Mouse (Mus musculus): ENCODE results near the gene Fam187a. TPM values are rescaled to one million over a fixed set of nuclear protein-coding genes. Genes with fewer than 3 reads are reported as not detected.

Fam187a gene
- total RNA-seq (2021): under 1 TPM in 1 of 2 experiments, not detected in 1; 0.20 TPM

DNA sequence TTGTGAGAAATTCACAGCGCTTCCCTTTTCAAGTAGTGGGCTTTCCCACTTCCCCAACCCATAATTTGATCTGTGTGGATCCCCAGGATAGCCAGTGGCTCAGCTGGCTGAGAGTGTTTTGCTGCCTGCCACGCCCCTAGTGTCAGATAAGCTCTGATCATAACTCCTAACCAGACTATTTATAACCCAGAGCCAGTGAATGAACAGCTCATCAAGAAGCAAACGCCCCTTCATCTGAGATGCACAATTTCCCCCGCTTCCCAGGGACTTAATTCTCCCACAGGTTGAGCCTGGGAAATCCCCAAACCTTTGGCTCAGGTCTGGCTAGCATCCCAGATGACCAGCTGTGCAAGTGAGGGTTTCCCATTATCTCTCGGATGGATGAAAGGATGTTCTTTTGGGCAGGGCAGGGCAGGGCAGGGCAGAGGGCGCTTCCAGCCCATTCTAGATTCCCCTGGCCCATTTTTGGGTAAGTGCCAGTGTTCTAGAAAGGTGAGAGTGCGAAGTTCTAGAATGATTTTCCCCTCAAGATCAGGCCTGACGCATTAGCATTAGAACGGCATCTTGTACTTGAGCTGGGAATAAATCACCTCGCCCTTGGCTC lies at the start of gene Fam187a:
TSS of gene Fam187a (plus strand) at position 554 of the 604 bp plus-strand sequence.
- no peak for DNase-seq (ENCODE audit: low spot score in 2 of 2)
- intact Hi-C loops (cut with DNase I): loop anchor here (5.0 kb wide), 1 partner anchor 153 kb away; no protein-coding TSS in a partner anchor

GRCm38 (mm10) chr11:102835549-102835948 lies 49.4 kb upstream of the Fam187a start, which contains the start of gene Higd1b:
Higd1b (plus strand) TSS chr11:102835849.
- intact Hi-C loops (cut with DNase I): no loop called here
- DNase-seq (ENCODE audit: low spot score in 2 of 2): no peak

DNA sequence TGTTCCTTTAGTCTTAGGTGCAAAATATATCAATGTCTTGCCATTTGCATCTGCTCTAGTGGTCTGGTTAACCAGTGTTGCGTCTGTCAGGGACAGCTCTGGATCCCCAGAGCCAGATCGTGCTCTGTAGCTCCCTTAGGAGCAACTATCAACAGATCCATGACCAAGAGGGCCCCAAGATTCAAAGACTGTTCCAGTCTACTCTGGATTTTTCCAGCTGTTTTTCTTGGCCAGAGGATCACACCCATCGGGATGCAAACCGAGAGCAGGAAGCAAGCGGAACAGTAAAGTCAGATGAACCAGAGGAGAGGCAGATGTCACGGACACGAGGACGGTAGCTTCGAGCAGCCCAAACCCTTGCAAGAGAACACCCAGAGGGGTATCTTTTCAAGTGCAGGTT lies 48.8 kb upstream of the Fam187a start:
- intact Hi-C loops (cut with DNase I): no loop called here
- no peak for DNase-seq (ENCODE audit: low spot score in 2 of 2)

GRCm38 (mm10) chr11:102837385-102837784 lies 47.6 kb upstream of the Fam187a start:
- intact Hi-C loops (cut with DNase I): no loop called here
- no peak for DNase-seq (ENCODE audit: low spot score in 2 of 2)

GRCm38 (mm10) chr11:102838126-102838525 lies 46.8 kb upstream of the Fam187a start:
- intact Hi-C loops (cut with DNase I): no loop called here
- DNase-seq (ENCODE audit: low spot score in 2 of 2): no peak

GRCm38 (mm10) chr11:102838616-102839150 lies 46.3 kb upstream of the Fam187a start:
- intact Hi-C loops (cut with DNase I): no loop called here
- DNase-seq (ENCODE audit: low spot score in 2 of 2): no peak

DNA sequence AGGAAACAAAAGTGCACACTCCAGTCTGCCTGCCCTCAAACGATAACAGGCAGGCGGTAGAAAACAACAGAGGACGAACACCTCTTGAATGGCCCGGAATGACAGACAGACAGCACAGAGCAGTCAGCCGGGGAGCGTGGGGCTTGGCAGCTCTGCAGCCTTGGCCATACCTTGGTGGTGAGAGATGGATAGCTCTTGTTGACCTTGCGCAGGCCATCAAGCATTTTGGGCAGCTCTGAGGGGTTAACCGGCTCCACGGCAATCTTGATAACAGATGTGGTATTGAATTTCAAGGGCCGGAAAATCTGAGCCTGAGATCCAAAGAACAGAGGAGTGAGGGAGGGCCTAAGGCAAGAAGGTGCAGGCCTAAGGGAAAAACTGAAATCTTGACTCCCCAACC lies 39.0 kb upstream of the Fam187a start:
- DNase-seq (ENCODE audit: low spot score in 2 of 2): no peak
- intact Hi-C loops (cut with DNase I): no loop called here

DNA sequence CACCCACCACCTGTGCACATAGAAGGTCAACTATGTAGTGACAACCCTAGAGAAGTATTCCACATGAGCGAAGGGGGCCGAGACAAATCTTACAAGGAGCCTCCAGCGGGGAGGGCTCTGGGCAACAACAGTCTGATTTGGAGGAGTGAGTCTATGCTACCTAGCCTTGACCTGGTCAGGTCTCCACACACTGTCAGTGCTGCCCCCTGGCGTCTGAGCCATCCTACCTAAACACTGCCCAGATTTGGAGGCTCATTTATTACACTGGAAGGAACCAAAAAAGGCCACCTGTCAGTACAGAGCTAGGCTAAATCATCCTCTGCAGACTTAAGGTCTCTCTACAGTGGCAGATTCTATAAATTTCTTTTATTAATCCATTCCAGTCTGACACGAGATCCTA lies 33.1 kb upstream of the Fam187a start:
- DNase-seq (ENCODE audit: low spot score in 2 of 2): no peak
- intact Hi-C loops (cut with DNase I): no loop called here

DNA sequence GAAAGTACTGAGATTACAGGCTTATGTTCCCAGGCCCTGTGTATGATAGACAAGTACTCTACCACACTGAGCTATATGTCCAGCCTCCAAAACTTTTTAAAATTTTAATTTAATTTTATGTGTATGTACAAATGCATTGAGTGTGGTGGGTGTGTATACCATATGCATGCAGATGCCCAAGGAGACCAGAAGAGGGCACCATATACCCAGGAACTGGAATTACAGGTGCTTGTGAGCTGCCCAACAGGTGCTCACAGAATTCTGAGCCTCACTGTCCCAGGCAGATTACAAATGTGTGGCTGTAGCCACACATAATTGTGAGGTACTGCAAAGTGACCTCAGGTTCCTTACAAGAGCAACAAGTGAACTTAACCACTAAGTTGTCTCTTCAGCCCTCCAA lies 31.2 kb upstream of the Fam187a start:
- intact Hi-C loops (cut with DNase I): no loop called here
- no peak for DNase-seq (ENCODE audit: low spot score in 2 of 2)

DNA sequence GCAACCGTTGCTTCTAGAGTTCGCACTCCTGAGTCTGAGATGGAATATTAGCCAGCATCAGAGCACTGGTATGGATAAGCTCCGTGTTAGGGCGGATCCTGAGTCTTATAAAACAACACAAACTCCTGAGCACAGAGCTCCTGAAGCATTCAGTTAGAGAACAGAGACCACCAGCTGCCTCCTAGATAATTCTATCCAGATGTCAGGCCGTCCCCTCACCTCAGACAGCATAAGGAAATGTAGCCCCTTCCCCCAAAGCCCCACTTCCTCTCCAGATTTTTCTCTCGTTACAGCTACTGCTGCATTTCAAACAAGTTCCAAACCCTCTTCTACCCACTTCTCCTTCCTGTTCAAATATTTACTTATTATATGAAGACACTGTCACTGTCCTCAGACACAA lies 29.0 kb upstream of the Fam187a start:
- intact Hi-C loops (cut with DNase I): no loop called here
- DNase-seq (ENCODE audit: low spot score in 2 of 2): no peak

GRCm38 (mm10) chr11:102858951-102859350 lies 26.0 kb upstream of the Fam187a start:
- intact Hi-C loops (cut with DNase I): no loop called here
- no peak for DNase-seq (ENCODE audit: low spot score in 2 of 2)

DNA sequence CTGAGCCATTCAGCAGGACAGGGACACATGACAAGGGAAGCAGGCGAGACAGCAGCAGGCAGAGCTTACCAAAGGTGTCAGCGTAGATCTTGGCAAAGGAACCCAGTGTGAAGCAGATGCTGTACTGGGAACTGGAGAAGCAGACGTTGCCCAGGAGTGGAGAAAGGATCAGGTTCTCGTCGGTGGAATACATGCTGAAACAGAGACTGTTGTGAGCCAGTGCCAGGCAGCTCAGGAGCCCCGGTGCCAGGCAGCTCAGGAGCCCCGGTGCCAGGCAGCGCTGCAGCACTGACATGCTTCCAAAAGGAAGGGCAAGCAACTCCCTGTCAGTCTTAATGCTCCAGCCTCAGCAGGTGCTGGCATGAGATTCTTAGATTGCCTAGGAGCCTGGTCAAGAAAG lies 25.0 kb upstream of the Fam187a start:
- intact Hi-C loops (cut with DNase I): loop anchor here (5.0 kb wide), 1 partner anchor 123 kb away; no protein-coding TSS in a partner anchor
- DNase-seq (ENCODE audit: low spot score in 2 of 2): peak; percentile 34 to 56

- peak in 1 of 2 experiments; percentile 43 for DNase-seq (ENCODE audit: low spot score in 2 of 2)
- intact Hi-C loops (cut with DNase I): loop anchor here (2.0 to 5.0 kb wide), 2 partner anchors 89 to 127 kb away; no protein-coding TSS in a partner anchor
Measured at GRCm38 (mm10) chr11:102864272-102864671, 20.7 kb upstream of the Fam187a start.

GRCm38 (mm10) chr11:102874801-102875334 lies 10.1 kb upstream of the Fam187a start:
- DNase-seq (ENCODE audit: low spot score in 2 of 2): peak; percentile 59 to 70
- intact Hi-C loops (cut with DNase I): no loop called here

- intact Hi-C loops (cut with DNase I): no loop called here
- no peak for DNase-seq (ENCODE audit: low spot score in 2 of 2)
Measured at GRCm38 (mm10) chr11:102879558-102879957, 5.4 kb upstream of the Fam187a start.

DNA sequence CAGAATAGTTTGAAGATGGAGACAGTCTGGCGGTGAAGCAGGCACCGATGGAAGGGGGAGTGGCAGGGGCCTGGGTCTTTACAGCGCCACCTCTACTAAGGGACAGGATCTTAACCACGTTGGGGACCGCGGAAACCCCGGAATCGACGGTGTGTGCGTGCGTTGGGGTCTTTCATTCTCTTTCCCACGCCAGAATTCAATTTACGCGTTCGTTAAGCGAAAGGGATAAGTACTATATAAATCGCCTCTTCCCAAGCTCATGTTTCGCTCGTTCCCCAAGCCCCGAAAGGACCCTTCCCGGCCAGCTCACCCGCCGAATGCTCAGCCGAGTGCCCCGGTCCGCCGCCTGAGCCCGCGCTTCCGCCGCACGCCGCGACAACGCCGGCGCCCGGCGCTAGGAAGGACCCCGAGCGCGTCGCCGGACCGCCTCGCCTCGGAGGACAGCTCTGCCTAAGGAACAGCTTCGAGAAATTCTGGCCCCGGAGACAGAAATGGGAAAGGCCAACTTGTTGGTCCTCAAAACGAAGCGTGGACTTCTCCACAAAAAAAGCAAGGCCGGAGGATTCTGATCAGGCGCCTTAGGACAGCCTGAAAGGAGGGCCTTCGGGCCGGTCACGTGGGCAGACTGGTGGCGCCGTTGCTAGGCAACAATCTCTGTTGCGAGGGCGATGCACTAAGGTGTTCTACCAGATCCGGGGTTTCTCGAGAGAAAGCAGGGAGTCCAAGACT lies 4.2 kb upstream of the Fam187a start, which contains the start of the genes Eftud2 and Ccdc103:
TSS of gene Eftud2 (minus strand) at position 401 of the 729 bp plus-strand sequence.
TSS of gene Ccdc103 (plus strand) at position 620 of the 729 bp plus-strand sequence.
- intact Hi-C loops (cut with DNase I): loop anchor here (5.0 kb wide), 1 partner anchor 157 kb away; no protein-coding TSS in a partner anchor
- DNase-seq (ENCODE audit: low spot score in 2 of 2): peak; percentile 95

DNA sequence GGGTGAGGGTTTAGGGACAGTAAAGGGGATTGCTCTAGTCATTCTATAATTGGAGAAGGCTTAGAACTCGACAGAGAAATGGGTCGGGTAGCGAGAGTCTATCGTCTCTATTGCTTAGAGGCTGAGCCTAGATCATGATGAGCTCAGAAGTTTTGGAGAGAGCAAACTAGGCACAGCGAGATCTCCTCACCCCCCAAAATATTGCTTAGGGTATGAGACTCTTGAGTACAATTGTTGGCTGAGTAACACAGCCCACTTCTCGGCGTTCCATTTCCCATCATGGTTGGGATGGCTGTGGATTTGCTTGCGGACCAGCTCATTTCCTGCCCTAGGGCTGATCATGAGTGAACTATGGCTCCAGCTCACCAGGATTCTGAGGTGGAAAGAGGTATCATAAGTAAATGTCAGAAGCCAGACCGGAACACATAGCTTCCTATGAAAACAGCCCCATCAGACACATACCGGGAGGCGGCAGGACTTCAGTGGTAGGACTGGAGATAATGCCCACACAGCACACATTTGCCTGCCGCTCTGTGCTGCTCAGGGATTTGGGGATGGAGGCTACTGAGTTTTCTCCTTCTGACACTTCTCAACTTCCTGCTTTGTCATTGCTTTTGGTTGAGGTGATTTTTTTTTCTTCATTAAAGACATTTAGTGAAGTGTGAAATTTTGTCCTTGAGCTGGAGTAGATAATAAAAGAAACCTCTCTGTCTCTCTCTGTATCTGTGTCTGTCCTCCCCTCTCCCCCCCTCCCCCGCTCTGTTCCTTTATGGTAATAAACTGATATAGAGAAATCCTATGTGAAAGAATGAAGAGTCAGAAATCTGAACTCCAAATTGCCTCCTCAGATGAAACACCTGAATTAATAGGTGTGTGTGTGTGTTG lies 3.4 kb upstream of the Fam187a start:
- intact Hi-C loops (cut with DNase I): loop anchor here (5.0 kb wide), 1 partner anchor 156 kb away; no protein-coding TSS in a partner anchor
- peak in 1 of 2 experiments; percentile 39 for DNase-seq (ENCODE audit: low spot score in 2 of 2)

- intact Hi-C loops (cut with DNase I): no loop called here
Measured at GRCm38 (mm10) chr11:102887433-102887832, 2.5 kb downstream of the Fam187a start.

GRCm38 (mm10) chr11:102888135-102888534 lies 3.2 kb downstream of the Fam187a start:
- DNase-seq (ENCODE audit: low spot score in 2 of 2): peak; percentile 38 to 39
- intact Hi-C loops (cut with DNase I): no loop called here

More at GRCm38 (mm10) chr11:102887433-102887832, 2.5 kb downstream of the Fam187a start:
- DNase-seq (ENCODE audit: low spot score in 2 of 2): no peak
